Mouse (Mus musculus): Measurements from ENCODE around the gene Kras. TPM values are rescaled to one million over a fixed set of nuclear protein-coding genes. Genes with fewer than 3 reads are reported as not detected.

Gene Kras
- polyA plus RNA-seq, 1 experiment from 2014 or later = 90.1 TPM

DNA sequence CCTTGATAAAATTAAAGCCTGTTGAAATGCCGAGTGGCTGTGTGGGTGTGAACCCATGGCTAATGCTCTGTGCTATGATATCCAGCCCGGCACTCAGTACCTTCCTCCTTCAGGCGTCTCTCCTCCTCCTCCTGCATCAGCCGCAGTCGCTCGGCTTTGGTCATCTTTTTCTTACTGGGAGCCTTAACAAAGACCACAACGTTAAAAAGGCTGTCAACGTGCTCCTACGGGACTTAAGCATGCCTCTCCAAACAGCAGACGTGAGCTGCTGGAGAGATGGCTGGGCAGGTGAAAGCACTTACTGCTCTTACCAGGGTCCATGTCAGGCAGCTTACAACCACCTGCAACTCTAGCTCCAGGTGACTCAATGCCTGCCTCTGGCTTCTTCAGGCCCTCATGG, 44.9 kb downstream of the Kras start:
- H3K36me3 ChIP-seq (replicated peaks) = no peaks in the 10 kb centered on the region
- H3K4me2 ChIP-seq = no peak overlapping the region
- no peak overlapping the region for H3K4me3 ChIP-seq
- no peaks in the 10 kb centered on the region for H3K27me3 ChIP-seq (replicated peaks)
- no peaks in the 10 kb centered on the region for H3K9me3 ChIP-seq
- no peak for ATAC-seq (replicated peaks)
- WGBS = 69% methylated on average over 10 of the region's 10 CpGs
- no peak overlapping the region for H3K9ac ChIP-seq
- H3K4me1 ChIP-seq = peaks cover 3% of the 10 kb centered on the region; the same call in 1 of the 2 replicates
- H3K27ac ChIP-seq = no peak overlapping the region

DNA sequence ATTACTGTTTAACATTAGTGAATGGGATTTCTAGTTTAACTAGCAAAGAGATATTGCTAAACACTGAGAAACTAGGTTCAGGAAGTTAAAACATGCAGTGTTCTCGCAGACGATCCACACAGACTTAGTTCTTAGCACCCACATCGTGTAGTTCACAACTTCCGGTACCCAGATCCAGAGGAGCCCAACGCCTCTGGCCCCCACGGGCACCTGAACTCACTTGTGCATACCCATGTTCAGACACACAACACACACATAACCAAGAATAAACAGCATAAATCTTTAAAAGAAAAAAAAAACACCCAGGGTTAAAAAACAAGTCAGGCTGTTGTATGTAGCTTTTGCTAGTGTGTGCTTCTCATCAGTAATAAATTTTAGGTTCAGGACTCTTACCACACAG, 45.6 kb downstream of the Kras start:
- Histone ChIP-seq H3K36me3 (replicated peaks) (no peaks in the 10 kb centered on the region), H3K4me3 (no peak overlapping the region), H3K27me3 (replicated peaks) (no peaks in the 10 kb centered on the region), H3K4me2 (no peak overlapping the region), H3K27ac (no peak overlapping the region), H3K9me3 (no peaks in the 10 kb centered on the region), H3K4me1 (no peaks in the 10 kb centered on the region), H3K9ac (no peak overlapping the region)
- ATAC-seq (replicated peaks) = no peak
- WGBS = 92% methylated on average over 6 of the region's 6 CpGs

DNA sequence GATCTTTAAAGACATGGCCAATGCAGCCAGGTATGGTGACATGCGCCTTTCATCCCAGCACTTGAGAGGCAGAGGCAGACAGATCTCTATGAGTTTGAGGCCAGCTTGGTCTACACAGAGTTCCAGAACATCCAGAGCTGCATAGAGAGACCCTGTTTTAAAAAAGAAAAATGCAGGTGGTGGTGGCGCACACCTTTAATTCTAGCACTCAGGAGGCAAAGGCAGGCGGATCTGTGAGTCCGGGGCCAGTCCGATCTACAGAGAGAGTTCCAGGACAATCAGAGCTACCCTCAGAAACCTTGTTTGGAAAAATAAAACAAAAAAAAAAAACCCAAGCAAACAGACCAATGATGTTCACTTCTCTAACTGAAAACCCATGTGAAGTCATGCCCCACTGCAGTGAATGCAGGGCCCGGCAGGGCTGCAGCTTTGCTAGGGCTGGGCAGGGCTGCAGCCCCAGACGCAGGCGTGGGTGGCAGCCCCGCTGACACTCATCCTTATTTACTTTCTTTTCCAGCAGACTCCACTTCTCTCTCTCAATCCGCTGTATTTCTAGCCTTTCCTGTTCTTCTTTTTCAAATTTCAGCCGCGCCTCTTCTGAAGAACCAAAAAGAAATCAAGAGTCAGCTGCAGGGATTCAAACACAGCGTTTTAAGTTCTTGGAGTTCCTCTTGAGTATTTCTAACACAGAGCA, 47.5 kb downstream of the Kras start:
- WGBS = 83% methylated on average over 13 of the region's 13 CpGs

DNA sequence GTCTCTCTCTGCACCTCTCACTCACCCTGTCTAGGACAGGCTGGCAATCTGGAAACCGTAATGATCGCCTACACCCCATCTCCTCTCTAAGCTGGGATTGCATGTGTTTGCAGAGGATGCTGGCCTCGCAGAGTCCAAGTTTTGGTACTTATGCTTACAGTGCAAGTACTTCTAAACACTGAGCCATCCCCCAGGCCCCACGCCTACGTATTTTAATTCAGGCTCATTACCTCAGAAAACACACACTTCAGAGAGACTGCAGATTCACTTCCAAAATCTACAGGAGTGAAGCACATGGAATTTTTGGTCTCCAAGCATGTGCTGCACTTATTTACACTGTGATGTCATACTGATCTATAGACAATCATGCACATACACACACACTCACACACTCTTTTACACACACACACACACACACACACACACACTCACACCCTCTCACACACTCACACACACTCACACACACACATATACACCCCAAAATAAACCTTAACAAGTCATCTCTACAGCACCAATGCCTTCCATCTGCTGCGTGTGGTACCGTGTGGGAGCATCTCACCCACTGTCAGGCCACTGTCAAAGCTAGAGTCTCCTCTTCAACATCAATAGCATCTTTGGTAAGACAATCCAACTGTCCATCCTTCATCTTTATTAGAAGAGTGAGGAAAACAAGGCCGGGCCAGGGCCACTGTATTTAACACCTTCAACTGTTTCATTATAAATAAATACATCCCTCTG, 51.9 kb downstream of the Kras start:
- 94% methylated on average over 8 of the region's 8 CpGs for WGBS
- H3K27me3 ChIP-seq (replicated peaks) = no peaks in the 10 kb centered on the region
- no peak overlapping the region for H3K27ac ChIP-seq
- no peak overlapping the region for H3K4me2 ChIP-seq
- no peak overlapping the region for H3K4me3 ChIP-seq
- H3K9me3 ChIP-seq = no peaks in the 10 kb centered on the region
- H3K36me3 ChIP-seq (replicated peaks) = no peaks in the 10 kb centered on the region
- H3K4me1 ChIP-seq = no peaks in the 10 kb centered on the region
- H3K9ac ChIP-seq = no peak overlapping the region
- no peak for ATAC-seq (replicated peaks)

More for the DNA sequence above, 47.5 kb downstream of the Kras start:
- no peaks in the 10 kb centered on the region for H3K27me3 ChIP-seq (replicated peaks)
- no peak for ATAC-seq (replicated peaks)
- no peak overlapping the region for H3K27ac ChIP-seq
- no peaks in the 10 kb centered on the region for H3K36me3 ChIP-seq (replicated peaks)
- no peaks in the 10 kb centered on the region for H3K4me1 ChIP-seq
- H3K9ac ChIP-seq = no peak overlapping the region
- no peak overlapping the region for H3K4me3 ChIP-seq
- H3K9me3 ChIP-seq = no peaks in the 10 kb centered on the region
- H3K4me2 ChIP-seq = no peak overlapping the region

DNA sequence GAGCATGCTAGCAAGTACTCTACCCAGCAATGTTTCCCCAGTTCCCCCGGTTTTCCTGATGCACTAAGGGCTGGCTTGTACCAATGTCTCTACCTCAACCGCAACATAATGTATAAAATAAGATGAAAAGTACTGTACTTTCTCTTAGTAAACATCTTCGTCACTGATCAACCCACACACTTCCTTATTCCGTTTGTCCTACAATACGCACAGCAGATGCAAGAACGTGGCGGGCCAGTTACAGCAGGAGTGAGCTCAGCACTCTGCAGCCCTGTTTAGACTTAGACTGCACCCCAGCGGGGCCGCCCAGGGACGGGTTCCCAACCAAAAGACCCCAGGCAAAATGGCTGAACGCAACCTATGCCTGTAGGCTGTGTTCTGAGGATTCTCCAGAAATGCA, 56.6 kb downstream of the Kras start:
- WGBS = 80% methylated on average over 11 of the region's 11 CpGs
- Histone ChIP-seq H3K9me3 (no peaks in the 10 kb centered on the region), H3K4me3 (no peak overlapping the region), H3K4me2 (no peak overlapping the region), H3K4me1 (no peaks in the 10 kb centered on the region), H3K36me3 (replicated peaks) (no peaks in the 10 kb centered on the region), H3K27ac (no peak overlapping the region), H3K9ac (no peak overlapping the region), H3K27me3 (replicated peaks) (no peaks in the 10 kb centered on the region)
- ATAC-seq (replicated peaks) = no peak

DNA sequence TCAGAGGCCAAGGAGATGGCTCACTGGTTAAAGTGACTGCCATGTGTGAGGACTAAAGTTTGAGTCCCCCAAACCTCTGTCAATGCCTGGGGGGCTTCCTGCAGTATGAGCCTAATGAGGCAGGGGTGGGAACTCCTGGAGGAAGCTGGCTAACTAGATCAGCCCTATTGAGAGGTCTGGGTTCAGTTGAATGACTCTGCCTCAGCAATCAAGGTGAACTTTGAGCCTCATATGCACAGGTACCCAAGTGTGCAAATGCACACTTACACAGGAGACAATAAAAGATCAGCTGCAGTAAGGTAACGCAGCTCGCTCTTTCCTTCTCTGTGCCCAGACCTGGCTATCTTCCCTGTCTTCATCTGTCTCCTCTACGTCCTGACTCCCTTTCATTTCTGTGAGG, 57.0 kb downstream of the Kras start:
- no peaks in the 10 kb centered on the region for H3K4me1 ChIP-seq
- ATAC-seq (replicated peaks) = no peak
- no peak overlapping the region for H3K27ac ChIP-seq
- H3K9ac ChIP-seq = no peak overlapping the region
- H3K4me3 ChIP-seq = no peak overlapping the region
- H3K27me3 ChIP-seq (replicated peaks) = no peaks in the 10 kb centered on the region
- no peak overlapping the region for H3K4me2 ChIP-seq
- no peaks in the 10 kb centered on the region for H3K36me3 ChIP-seq (replicated peaks)
- 92% methylated on average over 3 of the region's 3 CpGs for WGBS
- no peaks in the 10 kb centered on the region for H3K9me3 ChIP-seq

DNA sequence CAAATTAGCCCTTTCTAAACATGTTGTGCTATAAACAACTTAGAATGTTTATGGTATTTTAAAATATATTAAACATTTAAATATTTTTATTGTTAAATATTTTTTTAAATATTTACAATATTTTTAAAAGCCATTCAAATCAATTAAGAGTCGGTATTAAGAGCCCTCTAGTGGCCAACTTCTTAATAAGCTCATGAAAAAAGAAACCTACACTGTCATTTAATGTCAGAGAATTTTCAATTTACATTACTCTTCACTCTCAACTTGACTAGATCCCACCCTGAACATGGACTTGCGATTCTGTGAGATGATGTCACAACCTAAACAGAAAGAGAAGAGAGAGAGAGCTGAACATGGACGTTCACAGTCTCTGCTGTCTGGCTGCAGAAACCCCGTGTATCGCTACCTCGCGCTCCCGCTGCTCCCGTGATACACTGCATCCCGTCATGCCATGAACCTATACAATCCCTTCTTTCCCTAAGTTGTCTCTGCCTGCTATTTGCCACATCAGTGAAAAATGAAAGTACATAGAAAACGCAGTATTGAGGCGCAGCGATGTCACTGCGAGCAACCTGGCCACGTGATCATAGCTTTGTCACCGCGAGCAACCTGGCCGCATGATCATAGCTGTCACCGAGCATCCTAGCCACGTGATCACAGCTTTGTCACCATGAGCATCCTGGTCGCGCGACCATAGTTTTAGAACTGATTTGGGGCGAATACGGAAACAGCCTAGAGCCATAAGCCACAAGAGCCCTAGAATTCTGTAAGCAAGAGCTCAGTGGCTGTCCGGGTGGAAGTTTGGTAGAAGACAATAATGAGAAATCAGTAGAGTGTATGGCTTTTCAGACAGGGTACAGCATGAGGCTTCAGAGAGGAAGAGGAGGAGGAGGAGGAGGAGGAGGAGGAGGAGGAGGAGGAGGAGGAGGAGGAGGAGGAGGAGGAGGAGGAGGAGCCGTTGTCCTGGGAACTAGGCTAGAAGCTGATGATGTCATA, 62.6 kb downstream of the Kras start:
- Histone ChIP-seq H3K27ac (peak overlapping the region; percentile 83), H3K27me3 (replicated peaks) (no peaks in the 10 kb centered on the region), H3K4me2 (peak overlapping the region; percentile 42), H3K36me3 (replicated peaks) (no peaks in the 10 kb centered on the region), H3K9me3 (no peaks in the 10 kb centered on the region), H3K4me1 (no peaks in the 10 kb centered on the region), H3K9ac (no peak overlapping the region), H3K4me3 (peak overlapping the region; percentile 29)
- WGBS = 58% methylated on average over 27 of the region's 27 CpGs
- ATAC-seq (replicated peaks) = peak; percentile 88

DNA sequence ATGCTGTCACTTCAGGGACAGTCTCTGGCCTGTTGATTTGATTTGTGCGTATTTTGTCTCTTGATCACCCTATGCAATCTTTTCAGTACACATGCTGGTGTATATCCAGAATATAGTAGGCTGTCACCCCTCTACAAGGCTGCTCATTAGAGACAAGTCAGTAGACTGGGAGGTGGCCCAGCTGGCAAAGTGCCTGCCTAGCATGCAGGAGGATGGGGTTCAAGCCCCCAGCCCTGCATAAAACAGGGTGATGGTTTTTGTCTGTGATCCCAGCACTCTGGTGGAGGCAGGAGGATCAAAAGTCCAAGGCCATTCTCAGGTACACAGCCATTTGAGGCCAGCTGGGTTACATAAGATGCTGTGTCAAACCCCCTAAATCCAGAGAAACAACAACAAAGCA, 63.9 kb downstream of the Kras start:
- WGBS = 84% methylated on average over 1 of the region's 1 CpGs
- no peaks in the 10 kb centered on the region for H3K36me3 ChIP-seq (replicated peaks)
- no peak overlapping the region for H3K27ac ChIP-seq
- no peak for ATAC-seq (replicated peaks)
- H3K9me3 ChIP-seq = no peaks in the 10 kb centered on the region
- H3K4me2 ChIP-seq = no peak overlapping the region
- no peak overlapping the region for H3K9ac ChIP-seq
- H3K27me3 ChIP-seq (replicated peaks) = no peaks in the 10 kb centered on the region
- H3K4me3 ChIP-seq = no peak overlapping the region
- no peaks in the 10 kb centered on the region for H3K4me1 ChIP-seq

DNA sequence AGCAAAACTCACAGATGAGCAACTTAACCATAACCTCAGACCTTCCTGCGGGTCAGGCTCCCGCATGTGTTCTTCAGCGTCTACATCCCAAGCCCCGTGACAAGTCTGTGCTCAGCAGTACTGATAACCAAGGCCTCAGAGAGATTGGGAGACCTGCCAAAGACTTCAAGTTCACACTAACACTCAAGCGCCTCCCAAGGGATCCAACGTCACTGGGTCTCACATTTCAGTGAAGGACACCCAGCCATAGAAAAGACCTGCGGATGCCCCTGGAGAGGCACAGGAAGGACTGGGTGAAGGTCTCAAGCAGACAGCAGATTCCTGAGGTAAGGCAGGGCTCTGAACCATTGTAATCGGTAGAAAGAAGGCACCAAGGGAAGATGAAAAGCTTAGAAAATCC, 68.0 kb downstream of the Kras start:
- Histone ChIP-seq H3K4me1 (no peaks in the 10 kb centered on the region), H3K4me2 (no peak overlapping the region), H3K4me3 (no peak overlapping the region), H3K9me3 (no peaks in the 10 kb centered on the region), H3K9ac (no peak overlapping the region), H3K27me3 (replicated peaks) (no peaks in the 10 kb centered on the region), H3K36me3 (replicated peaks) (no peaks in the 10 kb centered on the region), H3K27ac (no peak overlapping the region)
- no peak for ATAC-seq (replicated peaks)
- WGBS = 86% methylated on average over 8 of the region's 8 CpGs

DNA sequence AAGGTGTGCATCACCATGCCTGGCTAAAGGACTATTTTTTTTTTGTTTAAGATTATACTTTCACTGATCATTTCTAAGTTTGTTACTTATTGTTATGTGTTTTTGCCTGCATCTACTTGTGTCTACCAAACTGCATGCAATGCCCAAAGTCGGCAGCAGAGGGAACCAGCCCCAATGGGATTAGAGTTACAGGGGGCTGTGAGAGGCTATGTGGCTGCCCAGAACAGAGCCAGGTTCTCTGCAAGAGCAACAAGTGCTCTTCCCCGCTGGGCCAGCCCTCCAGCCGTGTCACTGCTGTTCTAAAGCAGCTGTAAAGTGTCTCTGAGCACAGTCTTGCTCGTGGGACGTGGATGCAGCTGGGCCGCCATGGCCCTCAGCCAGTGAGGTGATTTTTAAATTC, 70.4 kb downstream of the Kras start:
- Histone ChIP-seq H3K4me2 (no peak overlapping the region), H3K27me3 (replicated peaks) (no peaks in the 10 kb centered on the region; the same call in 1 of the 2 replicates), H3K4me3 (no peak overlapping the region), H3K27ac (no peak overlapping the region), H3K9ac (no peak overlapping the region), H3K4me1 (peaks cover 3% of the 10 kb centered on the region), H3K9me3 (no peaks in the 10 kb centered on the region), H3K36me3 (replicated peaks) (no peaks in the 10 kb centered on the region)
- 21% methylated on average over 6 of the region's 6 CpGs for WGBS
- ATAC-seq (replicated peaks) = no peak

DNA sequence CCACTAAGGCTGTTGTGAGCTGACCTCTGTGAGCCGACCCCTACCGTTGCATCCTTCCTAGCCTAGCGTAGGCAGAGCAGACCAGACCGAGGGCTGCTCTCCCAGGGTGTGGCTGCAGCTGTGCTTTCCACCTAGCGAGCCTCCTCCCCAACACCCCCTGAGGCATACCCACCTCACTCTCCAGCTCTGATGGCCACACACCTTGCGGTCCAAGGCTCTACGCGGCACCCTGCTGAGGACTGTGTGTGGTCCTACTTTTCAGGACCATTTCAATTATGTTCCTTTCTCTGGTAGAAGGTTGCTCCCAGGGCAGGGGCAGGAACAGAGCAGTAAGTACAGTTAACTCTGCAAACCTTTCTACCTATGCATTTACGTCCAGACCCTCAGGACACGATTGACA, 73.6 kb downstream of the Kras start:
- H3K4me1 ChIP-seq = peaks cover 13% of the 10 kb centered on the region

DNA sequence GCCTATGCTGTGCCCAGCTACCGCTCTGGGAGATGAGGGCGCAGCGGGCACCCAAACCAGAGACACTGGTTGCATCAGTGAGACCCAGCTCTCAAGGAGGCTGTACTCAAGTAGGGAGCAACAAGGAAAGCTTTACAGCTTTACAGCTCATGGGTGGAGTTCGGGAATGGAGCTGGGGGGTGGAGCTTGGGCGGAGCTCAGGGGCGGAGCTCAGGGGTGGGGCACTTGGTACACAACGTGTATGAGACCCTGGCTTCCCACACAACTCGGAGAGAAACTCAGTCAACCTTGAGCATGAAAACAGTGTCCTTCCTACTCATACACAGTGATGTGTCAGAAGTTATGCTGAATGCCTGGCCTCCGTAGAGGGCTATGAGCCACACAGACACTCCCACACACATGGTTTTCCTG, 74.5 kb downstream of the Kras start:
- no peaks in the 10 kb centered on the region; the same call in 1 of the 2 replicates for H3K27me3 ChIP-seq (replicated peaks)
- no peak for ATAC-seq (replicated peaks)
- H3K9me3 ChIP-seq = no peaks in the 10 kb centered on the region
- no peak overlapping the region for H3K4me3 ChIP-seq
- no peak overlapping the region for H3K27ac ChIP-seq
- H3K36me3 ChIP-seq (replicated peaks) = no peaks in the 10 kb centered on the region
- WGBS = 34% methylated on average over 9 of the region's 9 CpGs
- no peak overlapping the region for H3K9ac ChIP-seq
- no peak overlapping the region for H3K4me2 ChIP-seq
- H3K4me1 ChIP-seq = peaks cover 13% of the 10 kb centered on the region

More for the DNA sequence above, 73.6 kb downstream of the Kras start:
- H3K9me3 ChIP-seq = no peaks in the 10 kb centered on the region
- no peak overlapping the region for H3K27ac ChIP-seq
- no peak overlapping the region for H3K4me2 ChIP-seq
- WGBS = 48% methylated on average over 10 of the region's 10 CpGs
- ATAC-seq (replicated peaks) = no peak
- no peak overlapping the region for H3K4me3 ChIP-seq
- H3K27me3 ChIP-seq (replicated peaks) = no peaks in the 10 kb centered on the region; the same call in 1 of the 2 replicates
- H3K36me3 ChIP-seq (replicated peaks) = no peaks in the 10 kb centered on the region
- no peak overlapping the region for H3K9ac ChIP-seq
